Mouse (Mus musculus): ENCODE results near the gene Kif28.
"Not testable (repeated sequence)": the region's sequence is repeated elsewhere in the genome, so short reads cannot be mapped to it uniquely, and the experiment has no call there.

The Kif28 gene

DNA sequence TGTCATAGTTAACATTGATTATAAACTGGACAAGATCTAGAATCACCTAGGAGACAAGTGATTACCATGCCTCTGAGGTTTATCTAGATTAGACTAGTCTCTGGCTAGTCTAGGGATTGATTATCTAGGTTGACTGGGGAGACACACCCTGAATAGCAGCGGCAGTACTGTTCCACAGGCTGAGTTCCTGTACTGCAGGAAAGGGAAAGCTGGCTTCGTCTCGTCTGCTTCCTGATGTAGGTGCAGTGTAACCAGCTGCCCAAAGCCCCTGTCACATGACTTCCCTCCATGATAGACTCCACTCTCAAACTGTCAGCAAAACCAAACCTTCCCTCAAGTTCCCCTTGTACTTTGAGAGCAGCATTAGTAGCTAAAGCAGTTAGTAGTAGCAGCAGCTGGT lies 40.9 kb downstream of the Kif28 start:
- no peak for DNase-seq (ENCODE audit: low spot score in 2 of 2)

GRCm38 (mm10) chr1:179689479-179689878 lies 55.6 kb downstream of the Kif28 start:
- DNase-seq (ENCODE audit: low spot score in 2 of 2): no peak

DNA sequence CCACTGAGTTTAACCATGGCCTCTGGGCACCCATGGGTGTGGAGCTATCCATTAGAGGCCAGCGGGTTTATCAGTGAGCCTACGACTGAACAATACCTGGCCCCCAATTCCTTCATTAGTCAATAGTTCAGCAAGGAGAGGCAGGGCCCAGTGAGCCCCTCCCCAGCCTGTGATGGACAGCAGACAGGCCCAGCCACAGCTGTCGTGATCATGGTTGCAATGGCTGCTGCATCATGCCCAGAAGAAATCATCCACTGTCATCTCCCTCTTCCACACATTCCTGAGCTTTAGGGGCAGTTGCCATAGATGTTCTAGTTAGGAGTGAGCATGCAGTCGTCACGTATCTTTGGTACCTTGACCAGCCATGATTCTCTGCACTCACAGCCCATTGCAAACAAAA lies 56.2 kb downstream of the Kif28 start:
- no peak for DNase-seq (ENCODE audit: low spot score in 2 of 2)

DNA sequence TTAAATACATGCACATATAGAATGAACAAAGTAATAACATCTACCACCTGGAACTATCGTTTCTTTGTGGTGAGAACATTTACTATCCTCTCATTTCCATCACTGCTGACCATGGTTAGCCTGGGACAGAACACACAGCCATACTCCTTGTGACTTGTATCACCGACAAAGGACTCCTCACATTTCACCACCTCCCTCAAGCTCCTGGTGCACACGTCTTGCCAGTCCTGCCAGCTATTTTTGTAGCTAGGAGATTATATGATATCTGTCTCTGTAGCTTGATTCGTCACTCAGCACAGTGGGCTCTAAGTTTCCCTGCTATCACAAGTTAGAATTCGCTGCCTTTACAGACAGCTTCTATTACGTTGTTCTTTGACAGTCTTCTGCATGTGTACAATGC lies 56.7 kb downstream of the Kif28 start:
- no peak for DNase-seq (ENCODE audit: low spot score in 2 of 2)

DNA sequence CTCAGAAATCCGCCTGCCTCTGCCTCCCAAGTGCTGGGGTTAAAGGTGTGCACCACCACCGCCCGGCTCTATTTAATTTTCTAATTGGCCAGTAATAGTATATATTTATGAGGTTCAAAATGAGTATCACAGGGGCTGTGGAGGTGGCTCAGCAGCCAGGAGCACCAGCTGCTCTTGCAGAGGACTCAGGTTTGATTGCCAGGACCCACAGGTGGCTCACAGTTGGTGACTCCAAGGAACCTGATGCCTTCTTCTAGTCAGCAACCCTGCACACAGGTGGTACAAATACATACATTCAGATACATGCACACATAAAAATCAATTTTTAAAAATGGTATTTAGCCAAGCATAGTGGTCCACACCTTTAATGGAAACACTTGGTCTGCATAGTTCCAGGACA lies 57.1 kb downstream of the Kif28 start:
- no peak for DNase-seq (ENCODE audit: low spot score in 2 of 2)

DNA sequence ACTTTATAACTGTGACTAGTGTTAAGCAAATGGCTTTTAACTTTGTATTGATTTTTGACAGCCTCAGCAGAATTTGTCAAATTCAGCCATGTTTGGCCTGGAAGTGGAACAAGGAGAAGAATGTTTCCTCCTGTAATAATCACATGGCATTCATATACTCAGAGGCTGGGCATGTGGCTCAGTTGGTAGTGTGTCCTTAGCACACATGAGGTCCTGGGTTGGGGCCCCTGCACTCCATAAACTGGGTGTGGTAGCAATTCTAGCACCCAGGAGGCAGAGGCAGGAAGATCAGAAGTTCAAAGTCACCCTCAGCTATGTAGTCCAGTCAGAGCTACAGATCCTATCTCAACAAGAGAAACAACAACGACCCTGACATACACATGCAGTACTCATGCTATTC lies 57.8 kb downstream of the Kif28 start:
- DNase-seq (ENCODE audit: low spot score in 2 of 2): no peak

DNA sequence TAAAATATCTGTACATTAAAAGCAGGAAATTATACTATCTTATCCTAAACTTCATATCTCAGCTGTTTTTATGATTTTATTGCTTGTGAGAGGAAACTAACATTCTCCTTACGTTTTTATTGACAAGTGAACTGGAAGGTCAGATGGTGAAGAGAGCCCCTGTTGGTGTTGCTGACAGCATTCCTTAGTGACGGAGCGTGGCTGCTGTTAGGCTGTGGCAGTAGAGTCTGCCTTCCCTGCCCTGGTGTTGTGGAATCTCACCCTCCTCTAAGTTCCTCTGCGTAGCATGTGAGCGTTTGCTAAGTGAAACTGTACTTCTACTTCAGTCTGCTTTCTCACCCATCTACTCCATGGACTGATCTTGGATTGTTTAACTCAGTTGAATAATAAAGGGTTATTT lies 58.3 kb downstream of the Kif28 start:
- DNase-seq (ENCODE audit: low spot score in 2 of 2): no peak

DNA sequence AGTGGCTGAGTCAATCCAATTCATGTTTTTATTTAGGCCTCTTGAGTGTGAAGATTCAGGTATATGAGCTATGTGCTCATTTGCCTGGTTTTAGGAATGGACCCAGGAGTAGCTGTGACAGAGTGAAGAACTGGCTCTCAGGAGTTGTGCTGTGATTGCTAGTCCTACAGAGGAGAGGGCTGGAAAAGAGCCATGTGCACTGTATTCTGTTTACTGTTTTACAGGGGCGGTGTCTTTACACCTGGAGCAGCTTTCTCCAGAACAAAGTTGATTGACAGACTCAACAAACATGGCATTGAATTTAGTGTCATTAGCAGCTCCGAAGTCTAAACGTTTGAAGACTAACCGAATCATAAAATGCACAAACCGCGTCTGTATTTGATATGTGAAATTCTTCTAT lies 58.7 kb downstream of the Kif28 start:
- no peak for DNase-seq (ENCODE audit: low spot score in 2 of 2)

GRCm38 (mm10) chr1:179682753-179683152 lies 62.3 kb downstream of the Kif28 start:
- DNase-seq (ENCODE audit: low spot score in 2 of 2): not testable (repeated sequence)

DNA sequence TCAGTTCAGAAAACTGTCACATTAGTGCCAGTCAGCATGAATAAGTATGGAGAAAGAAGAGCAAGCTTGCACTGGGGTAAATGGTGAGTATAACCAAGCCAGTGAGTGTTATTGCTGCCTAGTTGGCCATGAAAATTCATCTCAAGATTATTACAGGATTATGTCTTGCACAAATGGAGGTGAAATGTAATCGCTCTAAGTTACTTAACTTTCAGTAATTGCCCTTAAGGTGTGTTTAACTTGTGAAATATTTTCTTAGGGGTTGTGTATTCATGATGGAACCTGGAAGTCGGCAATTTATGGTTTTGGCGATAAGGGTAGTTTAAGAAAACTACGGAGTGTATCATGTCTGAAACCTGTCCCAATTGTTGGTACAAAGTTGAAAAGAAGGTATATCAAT lies 65.7 kb downstream of the Kif28 start:
- no peak for DNase-seq (ENCODE audit: low spot score in 2 of 2)

- no peak for DNase-seq (ENCODE audit: low spot score in 2 of 2)
Observed at GRCm38 (mm10) chr1:179677031-179677430, 68.0 kb downstream of the Kif28 start.

GRCm38 (mm10) chr1:179674355-179674754 lies 70.7 kb downstream of the Kif28 start:
- DNase-seq (ENCODE audit: low spot score in 2 of 2): no peak

- DNase-seq (ENCODE audit: low spot score in 2 of 2): no peak
Observed at GRCm38 (mm10) chr1:179668836-179669537, 76.1 kb downstream of the Kif28 start.

DNA sequence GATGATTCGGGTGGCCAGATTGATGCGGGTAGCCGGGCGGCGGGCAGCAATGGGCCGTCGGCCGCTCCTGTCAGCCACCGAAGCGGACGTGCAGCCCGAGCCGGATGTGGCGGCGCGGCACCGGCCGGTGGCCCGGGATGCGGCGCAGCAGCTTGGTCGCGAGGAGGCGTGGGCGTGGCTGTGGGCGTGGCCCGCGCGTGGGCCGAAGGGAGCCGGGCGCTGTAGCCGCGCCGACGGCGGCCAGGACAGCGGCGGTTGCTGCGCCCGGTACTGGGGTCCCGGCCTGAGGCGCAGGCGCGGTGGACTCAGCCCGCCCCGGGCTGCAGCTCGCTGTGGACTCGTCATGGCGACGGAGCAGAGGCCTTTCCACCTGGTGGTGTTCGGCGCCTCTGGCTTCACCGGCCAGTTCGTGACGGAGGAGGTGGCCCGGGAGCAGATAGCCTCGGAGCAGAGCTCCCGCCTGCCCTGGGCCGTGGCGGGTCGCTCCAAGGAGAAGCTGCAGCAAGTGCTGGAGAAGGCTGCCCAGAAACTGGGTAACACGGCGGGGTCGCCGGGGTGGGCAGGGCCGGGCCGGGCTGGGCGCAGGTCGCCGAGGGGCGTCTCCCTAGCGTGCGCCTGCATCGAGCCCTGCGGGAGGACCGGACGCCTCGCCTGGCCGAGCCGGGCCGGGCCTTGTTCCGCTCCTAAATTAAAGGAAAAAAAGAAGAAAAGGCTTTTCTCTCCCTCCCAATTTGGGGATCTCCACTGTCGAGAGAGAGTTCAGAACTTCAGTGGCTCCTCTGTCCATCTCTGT lies 76.9 kb downstream of the Kif28 start, which contains the start of gene Sccpdh:
TSS of gene Sccpdh (plus strand) at position 198 of the 793 bp plus-strand sequence.
- peak; percentile 83 to 91 for DNase-seq (ENCODE audit: low spot score in 2 of 2)

DNA sequence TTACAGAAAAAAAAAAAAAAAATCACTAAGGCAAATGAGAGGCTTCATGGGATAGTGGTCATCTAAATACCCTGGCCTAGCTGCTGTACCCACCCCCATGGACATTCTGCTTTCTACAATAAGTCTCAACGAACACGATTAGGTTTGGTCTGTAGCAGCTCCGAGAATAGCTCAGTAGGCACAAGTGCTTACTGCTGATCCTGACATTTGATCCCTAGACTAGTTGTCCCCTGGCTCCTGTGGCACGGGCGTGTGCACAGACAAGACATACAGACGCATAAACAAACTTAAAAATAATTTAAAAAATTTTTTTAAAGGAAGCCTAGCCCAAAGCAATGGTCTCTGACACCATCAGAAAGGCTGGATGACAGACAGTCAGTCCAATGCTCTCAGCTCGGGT lies 77.6 kb downstream of the Kif28 start:
- DNase-seq (ENCODE audit: low spot score in 2 of 2): no peak

GRCm38 (mm10) chr1:179666971-179667370 lies 78.1 kb downstream of the Kif28 start:
- DNase-seq (ENCODE audit: low spot score in 2 of 2): no peak

DNA sequence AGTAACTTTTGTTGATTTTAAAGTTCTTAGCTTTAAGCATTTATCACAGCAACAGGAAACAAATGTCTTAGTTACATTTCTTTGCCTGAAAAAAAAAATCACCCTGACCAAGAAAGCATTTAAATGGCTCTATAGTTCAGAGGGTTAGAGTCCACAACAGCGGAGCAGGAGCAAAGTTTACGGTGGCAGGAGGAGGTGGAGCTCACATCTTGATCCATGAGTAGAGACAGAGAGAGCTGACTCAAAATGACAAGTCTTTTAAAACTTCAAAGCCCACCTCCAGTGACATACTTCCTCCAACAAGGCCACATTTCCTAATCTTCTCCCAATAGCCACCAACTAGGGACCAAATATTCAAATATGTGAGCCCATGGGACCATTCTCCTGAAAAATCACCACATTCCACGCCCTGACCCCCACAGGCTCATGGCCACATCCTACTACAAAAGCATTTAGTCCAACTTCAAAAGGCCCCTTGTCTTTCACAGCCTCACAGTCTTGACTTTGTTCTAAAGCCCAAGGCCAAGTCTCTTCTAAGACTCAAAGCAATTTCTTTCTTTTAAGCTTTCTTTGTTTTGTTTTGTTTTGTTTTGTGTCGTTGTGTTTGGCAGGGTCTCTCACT lies 80.7 kb downstream of the Kif28 start:
- DNase-seq (ENCODE audit: low spot score in 2 of 2): no peak

- DNase-seq (ENCODE audit: low spot score in 2 of 2): no peak
Observed at GRCm38 (mm10) chr1:179663065-179663464, 82.0 kb downstream of the Kif28 start.

GRCm38 (mm10) chr1:179651224-179651623 lies 93.8 kb downstream of the Kif28 start:
- DNase-seq (ENCODE audit: low spot score in 2 of 2): peak in 1 of 2 experiments; percentile 44

DNA sequence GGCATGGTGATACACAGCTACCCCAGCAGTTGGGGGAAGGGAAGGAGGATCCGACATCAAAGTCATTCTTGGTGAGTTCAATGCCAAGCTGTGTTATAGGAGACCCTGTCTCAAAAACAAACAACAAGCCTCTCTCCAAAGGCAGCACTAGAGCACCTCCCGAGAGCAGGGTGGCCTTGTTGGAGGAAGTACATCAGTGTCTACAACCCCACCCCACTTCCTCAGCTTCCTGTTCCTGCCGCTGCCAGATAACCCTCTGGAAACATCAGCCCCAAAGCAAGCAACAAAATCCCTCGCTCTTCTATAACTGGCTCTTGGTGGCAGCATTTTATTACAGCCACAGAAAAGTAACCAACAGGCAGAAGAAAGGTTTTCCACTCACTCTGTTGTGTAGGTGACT lies 94.8 kb downstream of the Kif28 start:
- DNase-seq (ENCODE audit: low spot score in 2 of 2): peak in 1 of 2 experiments; percentile 57

GRCm38 (mm10) chr1:179649324-179649723 lies 95.7 kb downstream of the Kif28 start:
- DNase-seq (ENCODE audit: low spot score in 2 of 2): peak in 1 of 2 experiments; percentile 49

DNA sequence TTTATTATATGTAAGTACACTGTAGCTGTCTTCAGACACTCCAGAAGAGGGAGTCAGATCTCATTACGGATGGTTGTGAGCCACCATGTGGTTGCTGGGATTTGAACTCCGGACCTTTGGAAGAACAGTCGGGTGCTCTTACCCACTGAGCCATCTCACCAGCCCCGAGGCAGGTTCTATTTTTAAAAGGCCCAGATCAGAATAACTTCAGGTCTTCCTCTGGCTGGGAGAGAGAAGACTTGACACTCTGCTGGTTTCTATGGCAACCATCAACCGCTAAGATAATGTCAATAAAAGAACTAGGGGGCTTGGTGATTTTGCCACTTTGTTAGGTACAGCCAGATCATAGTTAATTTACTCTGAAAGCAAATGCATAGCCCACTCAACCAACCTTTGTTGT lies 96.4 kb downstream of the Kif28 start:
- DNase-seq (ENCODE audit: low spot score in 2 of 2): not testable (repeated sequence)

DNA sequence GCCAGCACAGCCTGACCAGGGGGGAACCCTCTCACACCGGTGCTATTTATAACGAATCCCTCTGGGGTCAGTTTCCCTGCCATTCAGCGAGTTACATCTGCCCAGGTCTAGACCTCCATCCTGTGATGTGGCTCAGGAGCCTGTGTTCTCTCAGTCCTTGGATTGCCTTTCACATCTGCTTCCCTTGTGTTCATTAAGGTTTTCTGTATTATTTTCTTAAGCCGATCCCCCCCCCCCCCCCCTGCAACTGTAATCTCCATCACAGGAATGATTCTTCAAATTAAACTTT lies 99.1 kb downstream of the Kif28 start:
- DNase-seq (ENCODE audit: low spot score in 2 of 2): no peak
